In genomic region chr14:121109116-121109504, GRCm38 (mm10) we compare ENCODE assay signal across 8 mouse cellular contexts.
DNase-seq lines count a peak whose midpoint lies in the region; ATAC-seq and TF ChIP-seq lines count a peak whose summit lies in the region.
"Had no signal": no experiment of that assay in that cellular context is flagged by ENCODE, and none has a peak within 500 bp of the region (broad histone marks: within the 10 kb centered on the region; RNA-seq: fewer than 3 reads in every experiment).

No protein-coding gene starts in this region.

- no peaks in the 10 kb centered on the region for H3K36me3 ChIP-seq in forebrain, embryonic 13.5 days (ENCODE audit: poor library complexity, severe bottlenecking)
- H3K36me3 ChIP-seq in intestine, postnatal 0 days (ENCODE audit: control insufficient read depth, insufficient read depth) = no peaks in the 10 kb centered on the region
- no peaks in the 10 kb centered on the region for H3K36me3 ChIP-seq in neural tube, embryonic 15.5 days

- H3K9me3 ChIP-seq in forebrain, embryonic 13.5 days (replicated peaks) = no peaks in the 10 kb centered on the region
- no peaks in the 10 kb centered on the region for H3K9me3 ChIP-seq in intestine, postnatal 0 days (ENCODE audit: control insufficient read depth)
- no peaks in the 10 kb centered on the region for H3K9me3 ChIP-seq in neural tube, embryonic 15.5 days (replicated peaks)

- TF ChIP-seq CTCF in layer of hippocampus, adult 2 months (conservative IDR thresholded peaks at IDR 0.05) = no peak
- TF ChIP-seq CTCF in intestine, postnatal 0 days (IDR thresholded peaks at IDR 0.05; ENCODE audit: low read depth) = no peak

- WGBS in forebrain, embryonic 13.5 days = 18% methylated on average over 9 of the region's 9 CpGs
- WGBS in intestine, postnatal 0 days = 41% methylated on average over 9 of the region's 9 CpGs
- WGBS in neural tube, embryonic 15.5 days = 15% methylated on average over 9 of the region's 9 CpGs

- H3K4me2 ChIP-seq in forebrain, embryonic 13.5 days = no peak overlapping the region
- H3K4me2 ChIP-seq in intestine, postnatal 0 days (replicated peaks; ENCODE audit: low read depth) = 0 out of 2 replicates have a peak overlapping the region, but pooled peaks have one; percentile 13
- H3K4me2 ChIP-seq in neural tube, embryonic 15.5 days = no peak overlapping the region

- peak overlapping the region; percentile 89 for H3K27ac ChIP-seq in layer of hippocampus, adult 2 months
- peak overlapping the region; percentile 40 for H3K27ac ChIP-seq in forebrain, embryonic 13.5 days
- H3K27ac ChIP-seq in intestine, postnatal 0 days (ENCODE audit: low read depth, low read length) = no peak overlapping the region
- H3K27ac ChIP-seq in neural tube, embryonic 15.5 days (replicated peaks) = peak overlapping the region; percentile 29
- H3K27ac ChIP-seq: macrophage had no signal

- no peaks in the 10 kb centered on the region for H3K27me3 ChIP-seq in forebrain, embryonic 13.5 days
- no peaks in the 10 kb centered on the region for H3K27me3 ChIP-seq in intestine, postnatal 0 days (replicated peaks; ENCODE audit: control insufficient read depth, insufficient read depth, low read length)
- no peaks in the 10 kb centered on the region for H3K27me3 ChIP-seq in neural tube, embryonic 15.5 days (replicated peaks)

- H3K9ac ChIP-seq in forebrain, embryonic 13.5 days = no peak overlapping the region; the same call in 1 of the 2 replicates
- no peak overlapping the region for H3K9ac ChIP-seq in intestine, postnatal 0 days (ENCODE audit: low read depth, low read length)
- H3K9ac ChIP-seq in neural tube, embryonic 15.5 days (replicated peaks) = no peak overlapping the region

- DNase-seq in layer of hippocampus, adult 2 months (ENCODE audit: low spot score in 2 of 2) = no peak
- no peak for DNase-seq in layer of hippocampus, adult 18-20 months (ENCODE audit: low spot score in 2 of 2)
- no peak for DNase-seq in cerebellum, postnatal 10 days
- no peak for DNase-seq in gastrocnemius, adult 8-10 months (ENCODE audit: low spot score in 2 of 2)

- no peak overlapping the region for H3K4me3 ChIP-seq in layer of hippocampus, adult 2 months
- H3K4me3 ChIP-seq in forebrain, embryonic 13.5 days = no peak overlapping the region
- H3K4me3 ChIP-seq in intestine, postnatal 0 days (ENCODE audit: low read depth, low read length) = no peak overlapping the region
- no peak overlapping the region for H3K4me3 ChIP-seq in neural tube, embryonic 15.5 days (replicated peaks)

- no peak for ATAC-seq in forebrain, embryonic 13.5 days
- no peak for ATAC-seq in intestine, postnatal 0 days
- ATAC-seq in neural tube, embryonic 15.5 days (ENCODE audit: low FRiP score) = no peak

- H3K4me1 ChIP-seq in forebrain, embryonic 13.5 days = peaks cover 28% of the 10 kb centered on the region
- H3K4me1 ChIP-seq in intestine, postnatal 0 days (replicated peaks; ENCODE audit: control insufficient read depth, insufficient read depth, low read length) = 0 out of 2 replicates have a peak, but pooled peaks cover 16% of the 10 kb centered on the region
- H3K4me1 ChIP-seq in neural tube, embryonic 15.5 days = peaks cover 39% of the 10 kb centered on the region
